Mouse (Mus musculus) neural tube, embryonic 14.5 days (tissue): ENCODE results near the gene Cep68. TPM values are rescaled to one million over a fixed set of nuclear protein-coding genes. Genes with fewer than 3 reads are reported as not detected.

Experiments
- ATAC-seq: fragments of 200-750 bp; cut with Nextera tagmentation; 2 replicates; pipeline ENCODE4 v1.8.0; 2017; ENCODE audit warnings: low read depth, mild to moderate bottlenecking, moderate TSS enrichment, moderate library complexity
- H3K27ac ChIP-seq: fragments of 300-500 bp; sonication (generic); 2 replicates; pipeline ENCODE4 v1.5.1; 2014; ENCODE audit warnings: low read depth, mild to moderate bottlenecking, control low read depth, low read length, moderate library complexity, mixed read lengths
- H3K27me3 ChIP-seq: fragments of 300-500 bp; sonication (generic); 2 replicates; pipeline ENCODE4 v1.6.1; 2014; ENCODE audit warnings: low read length; ENCODE audit not compliant: control insufficient read depth, insufficient read depth
- H3K36me3 ChIP-seq: fragments of 300-500 bp; sonication (generic); 2 replicates; pipeline ENCODE4 v1.6.1; 2014; ENCODE audit warnings: low read length, mixed read lengths; ENCODE audit not compliant: control insufficient read depth, insufficient read depth
- H3K4me1 ChIP-seq: fragments of 300-500 bp; sonication (generic); 2 replicates; pipeline ENCODE4 v1.6.1; 2014; ENCODE audit warnings: low read length; ENCODE audit not compliant: control insufficient read depth, insufficient read depth
- H3K4me2 ChIP-seq: fragments of 300-500 bp; sonication (generic); 2 replicates; pipeline ENCODE4 v1.6.1; 2014; ENCODE audit warnings: mild to moderate bottlenecking, low read depth, low read length, control low read depth
- H3K4me3 ChIP-seq: fragments of 300-500 bp; sonication (generic); 2 replicates; pipeline ENCODE4 v1.5.1; 2014; ENCODE audit warnings: low read depth, low read length, control low read depth, mixed read lengths
- H3K9ac ChIP-seq: fragments of 300-500 bp; sonication (generic); replicated peaks from 2 replicates; pipeline ENCODE4 v1.6.1; 2014; ENCODE audit warnings: low read depth, mild to moderate bottlenecking, control low read depth, low read length, mixed read lengths
- H3K9me3 ChIP-seq: fragments of 300-500 bp; sonication (generic); 2 replicates; pipeline ENCODE4 v1.6.1; 2016; ENCODE audit warnings: low read length; ENCODE audit not compliant: control insufficient read depth
- WGBS: fragments of 180-500 bp; shearing (Covaris S2); extraction: QIAGEN DNeasy Blood & Tissue Kit; methylation state at CpG from one replicate; pipeline ENCODE4 v1.1.7; 2014; 5-methylcytosine and 5-hydroxymethylcytosine counted together
- polyA plus RNA-seq: library from polyadenylated mRNA; unstranded; fragments of >200 nt; fragmentation: Nextera tagmentation; extraction: Ambion mirVana; gene quantifications from 2 replicates; pipeline ENCODE4 v1.2.1, GENCODE M21; 2014

Cep68 gene
- polyA plus RNA-seq, 1 experiment from 2014 or later, result 28.0 TPM

DNA sequence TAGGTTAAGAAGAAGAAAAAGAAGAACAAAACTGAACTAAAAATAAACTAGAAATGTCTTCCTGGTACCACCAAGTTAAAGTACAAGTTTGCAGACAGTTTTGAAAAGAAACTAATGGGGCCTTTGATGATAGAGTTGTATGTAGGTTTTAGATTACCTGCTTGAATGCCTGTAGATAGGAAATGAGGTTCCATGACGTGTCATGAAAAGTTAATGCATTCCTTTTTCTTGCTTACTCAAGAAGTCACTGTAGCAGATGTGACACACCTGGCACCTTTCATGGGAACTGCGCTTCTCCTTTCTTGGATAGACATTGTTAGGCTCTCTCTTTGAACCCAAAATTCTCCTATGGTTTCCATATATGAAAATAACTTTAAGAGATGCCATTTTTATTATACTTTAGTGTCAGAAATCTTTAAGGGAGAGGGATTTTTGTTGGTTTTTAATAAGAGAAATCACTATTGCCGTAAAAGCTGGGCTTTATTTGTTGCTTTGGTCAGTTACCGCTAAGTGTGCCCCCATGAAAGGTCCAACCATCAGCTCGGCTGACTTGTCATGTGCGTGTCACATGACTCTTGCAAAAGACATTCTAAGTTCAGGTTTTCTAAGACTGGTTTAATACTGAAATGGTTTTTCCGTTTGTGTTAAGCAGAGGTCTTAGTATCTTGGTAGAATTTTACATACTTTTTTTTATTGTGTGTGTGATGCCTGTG lies 46.8 kb downstream of the Cep68 start:
- no peak overlapping the region for H3K27ac ChIP-seq
- H3K9me3 ChIP-seq, result no peaks in the 10 kb centered on the region
- WGBS, result 58% methylated on average over 7 of the region's 7 CpGs

DNA sequence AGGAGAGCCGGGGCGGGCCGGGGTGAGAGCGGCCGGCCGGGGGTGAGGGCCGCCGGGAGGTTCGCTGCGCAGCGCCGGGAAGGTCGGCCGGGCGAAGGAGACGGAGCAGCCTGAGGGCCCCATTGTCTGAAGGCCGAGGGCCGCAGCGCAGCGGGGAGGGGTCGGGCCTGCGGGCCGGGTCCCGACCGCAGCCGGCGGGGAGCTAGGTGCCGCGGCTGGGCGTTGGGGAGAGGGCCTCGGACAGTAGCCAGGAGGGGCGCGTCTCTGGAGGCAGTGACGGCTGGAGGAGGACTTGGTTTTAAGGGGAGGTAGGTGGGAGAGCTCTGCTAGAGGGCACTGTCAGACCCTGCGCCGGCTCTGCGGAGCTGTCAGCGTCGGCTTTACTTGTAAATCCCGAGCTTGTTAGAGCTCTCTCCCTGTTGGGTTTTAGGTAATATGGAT lies 47.5 kb downstream of the Cep68 start:
- no peaks in the 10 kb centered on the region for H3K36me3 ChIP-seq
- peaks cover 26% of the 10 kb centered on the region for H3K4me1 ChIP-seq
- H3K27me3 ChIP-seq, result no peaks in the 10 kb centered on the region
- peak overlapping the region; percentile 97 for H3K27ac ChIP-seq
- H3K4me2 ChIP-seq, result peak overlapping the region; percentile 91
- H3K9me3 ChIP-seq, result no peaks in the 10 kb centered on the region
- H3K9ac ChIP-seq, result peak overlapping the region; percentile 97
- ATAC-seq, result peak; percentile 39
- peak overlapping the region; percentile 99 for H3K4me3 ChIP-seq
- under 1% methylated on average over 37 of the region's 40 CpGs for WGBS

More for the DNA sequence above, 46.8 kb downstream of the Cep68 start:
- Histone ChIP-seq H3K27me3 (no peaks in the 10 kb centered on the region), H3K9ac (peak overlapping the region; percentile 97), H3K4me2 (peak overlapping the region; percentile 91), H3K4me1 (peaks cover 29% of the 10 kb centered on the region), H3K4me3 (peak overlapping the region; percentile 99), H3K36me3 (no peaks in the 10 kb centered on the region)
- ATAC-seq, result no peak

DNA sequence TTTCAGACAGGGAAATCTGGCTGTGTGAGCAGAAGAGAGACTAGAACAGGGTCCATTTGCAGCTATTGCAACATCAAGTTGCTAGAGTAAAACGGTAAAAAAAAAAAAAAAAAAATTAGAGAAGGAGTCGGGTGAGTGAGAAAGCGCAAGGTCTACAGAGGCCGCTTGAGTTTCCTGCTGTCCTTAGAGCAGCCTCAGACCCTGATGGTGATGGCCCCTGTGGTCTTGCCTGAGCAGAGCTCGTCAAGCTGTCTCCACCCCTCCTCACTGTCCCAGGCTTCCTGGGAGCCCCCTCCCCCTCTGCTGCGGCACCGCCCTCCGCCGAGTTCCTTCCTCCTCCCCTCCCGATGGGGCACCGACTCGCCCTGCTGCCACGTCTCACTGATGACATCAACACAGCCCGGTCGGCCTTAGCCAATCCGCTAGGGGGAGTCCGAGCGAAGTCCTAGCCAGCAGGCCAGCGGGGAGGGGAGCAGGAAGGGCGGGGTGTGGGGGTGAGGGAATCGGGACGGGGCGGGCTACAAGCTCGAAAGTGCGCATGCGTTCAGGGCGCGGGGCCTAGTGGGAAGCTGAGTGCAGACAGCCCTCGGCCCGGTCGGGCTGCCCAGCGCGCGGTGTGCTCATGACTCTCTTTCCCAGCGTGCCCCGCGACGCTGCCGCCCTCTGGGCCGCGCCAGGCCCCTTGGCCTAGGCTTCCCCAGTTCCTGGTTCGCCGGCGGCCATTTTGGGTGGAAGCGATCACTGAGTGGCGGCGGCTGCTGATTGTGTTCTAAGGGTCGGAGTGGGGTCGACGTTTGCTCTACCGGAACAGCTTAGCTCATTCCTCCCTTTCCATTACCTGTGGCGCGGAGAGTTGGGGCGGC lies 48.3 kb downstream of the Cep68 start, which contains the start of gene Rab1a:
TSS of gene Rab1a (plus strand) at position 720 of the 863 bp plus-strand sequence.
- Histone ChIP-seq H3K9ac (peak within 1 kb of the TSS; percentile 97), H3K4me2 (peak within 1 kb of the TSS; percentile 91), H3K4me1 (peaks cover 22% of the 10 kb centered on the region), H3K4me3 (peak within 1 kb of the TSS; percentile 99), H3K27ac (peak within 1 kb of the TSS; percentile 97), H3K27me3 (no peaks in the 10 kb centered on the region), H3K9me3 (no peaks in the 10 kb centered on the region), H3K36me3 (no peaks in the 10 kb centered on the region)
- WGBS, result under 1% methylated on average over 53 of the region's 54 CpGs
- ATAC-seq, result peak; percentile 99

DNA sequence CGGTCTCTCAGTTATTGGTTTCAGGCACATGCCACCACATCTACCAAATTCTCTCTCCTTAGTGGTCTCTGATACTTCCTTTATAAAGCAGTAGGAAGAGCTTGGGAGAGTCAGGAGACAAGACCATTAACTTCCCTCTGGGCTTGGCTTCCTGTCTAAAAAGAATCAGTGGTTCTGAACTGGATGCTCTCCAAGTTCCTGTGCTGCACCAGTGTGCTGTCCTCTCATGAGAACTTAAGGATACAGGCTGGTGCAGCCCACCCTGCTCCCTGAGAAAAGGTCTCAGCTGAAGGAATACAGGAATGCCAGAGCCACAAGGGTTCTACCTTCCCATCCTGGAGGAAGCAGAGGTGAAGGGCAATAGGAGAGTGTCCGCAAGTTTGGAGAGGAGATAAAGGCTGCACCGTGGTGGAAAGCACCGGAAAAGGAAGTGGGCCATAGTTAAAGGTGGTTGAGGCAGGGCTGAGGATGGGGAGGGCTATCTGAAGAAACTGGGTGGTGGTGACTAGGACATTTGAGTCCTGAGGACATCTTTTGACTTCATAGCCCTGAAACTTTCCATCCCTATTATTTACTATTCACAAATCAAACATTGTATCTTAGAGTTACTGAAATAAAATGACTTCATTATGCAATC lies 56.0 kb downstream of the Cep68 start:
- Histone ChIP-seq H3K9me3 (no peaks in the 10 kb centered on the region), H3K4me1 (no peaks in the 10 kb centered on the region), H3K9ac (no peak overlapping the region), H3K4me2 (no peak overlapping the region), H3K27ac (no peak overlapping the region), H3K36me3 (no peaks in the 10 kb centered on the region), H3K4me3 (no peak overlapping the region), H3K27me3 (no peaks in the 10 kb centered on the region)
- ATAC-seq, result no peak
- 94% methylated on average over 4 of the region's 4 CpGs for WGBS

- Histone ChIP-seq H3K9me3 (no peaks in the 10 kb centered on the region), H3K27me3 (no peaks in the 10 kb centered on the region), H3K4me3 (no peak overlapping the region), H3K36me3 (no peaks in the 10 kb centered on the region), H3K9ac (no peak overlapping the region), H3K27ac (no peak overlapping the region), H3K4me2 (no peak overlapping the region), H3K4me1 (no peaks in the 10 kb centered on the region)
- 79% methylated on average over 6 of the region's 6 CpGs for WGBS
- no peak for ATAC-seq
These were observed 62.0 kb downstream of the Cep68 start for GRCm38 (mm10) chr11:20187271-20187670.

Other genes starting within 250 kb of the Cep68 start
- 97.7 and 109 TPM in 2 replicates for gene Actr2, start 136.5 kb downstream of the Cep68 start, polyA plus RNA-seq
- gene Rab1a, start 48.0 kb downstream of the Cep68 start, polyA plus RNA-seq, result 303 and 313 TPM in 2 replicates
- gene Slc1a4, start 83.3 kb upstream of the Cep68 start, polyA plus RNA-seq, result 56.9 and 63.6 TPM in 2 replicates